ENCODE assay signal across 19 mouse cellular contexts in the genomic region with DNA sequence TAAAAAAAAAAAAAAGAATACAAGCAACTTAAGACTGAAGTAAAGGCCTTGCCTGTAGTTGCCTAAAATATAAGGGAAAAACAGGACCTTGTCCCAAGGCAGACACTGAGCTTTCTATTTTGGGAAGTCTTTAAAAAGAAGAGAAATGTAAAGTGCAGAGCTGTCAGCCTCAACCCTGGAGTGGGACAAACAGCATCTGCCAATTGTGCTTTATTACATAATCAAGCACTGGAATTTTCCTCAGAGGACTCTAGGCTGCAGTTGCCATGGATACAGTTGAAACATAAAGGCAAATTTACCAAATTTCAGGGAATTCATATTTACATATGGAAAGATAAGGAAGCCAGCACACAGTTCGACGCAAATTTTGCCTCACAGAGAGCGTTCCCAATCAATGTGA.
DNase-seq lines count a peak whose midpoint lies in the region; TF ChIP-seq lines count a peak whose summit lies in the region.
"Had no signal": no experiment of that assay in that cellular context is flagged by ENCODE, and none has a peak within 500 bp of the region (broad histone marks: within the 10 kb centered on the region; RNA-seq: fewer than 3 reads in every experiment).

No protein-coding gene starts in this region.

- no peak overlapping the region for H3K27ac ChIP-seq in limb, embryonic 10.5 days
- no peak overlapping the region for H3K27ac ChIP-seq in heart, embryonic 10.5 days
- H3K27ac ChIP-seq: limb, embryonic 12.5 days; liver, embryonic 15.5 days; stomach, embryonic 15.5 days had no signal

- 87% methylated on average over 3 of the region's 3 CpGs for WGBS in limb, embryonic 10.5 days
- WGBS in heart, embryonic 10.5 days: 78% methylated on average over 3 of the region's 3 CpGs

- DNase-seq in layer of hippocampus, adult 18-20 months (ENCODE audit: low spot score in 2 of 2): peak; percentile 18 to 73
- DNase-seq in layer of hippocampus, postnatal 10 days (ENCODE audit: low spot score in 2 of 2): no peak
- peak; percentile 88 for DNase-seq in brain, adult 2 months (ENCODE audit: low read depth, low spot score)
- peak; percentile 23 for DNase-seq in brain, embryonic 14.5 days (ENCODE audit: low read depth)
- peak; percentile 59 to 67 for DNase-seq in left cerebral cortex, adult 9 months (ENCODE audit: low spot score in 2 of 2)
- no peak for DNase-seq in cerebellum, postnatal 14 days
- DNase-seq in limb, embryonic 10.5 days (ENCODE audit: low spot score): no peak
- no peak for DNase-seq in heart, embryonic 10.5 days (ENCODE audit: low spot score)
- DNase-seq: cerebellum, adult 8-10 months; embryo, embryonic 11 days; heart, postnatal 36 days; kidney, postnatal 10 days; thymus, postnatal 4 days had no signal

- H3K36me3 ChIP-seq in limb, embryonic 10.5 days: no peaks in the 10 kb centered on the region
- H3K36me3 ChIP-seq in heart, embryonic 10.5 days: no peaks in the 10 kb centered on the region
- H3K36me3 ChIP-seq: limb, embryonic 12.5 days; liver, embryonic 15.5 days; stomach, embryonic 15.5 days had no signal

- H3K9me3 ChIP-seq in limb, embryonic 10.5 days (replicated peaks): no peaks in the 10 kb centered on the region
- no peaks in the 10 kb centered on the region for H3K9me3 ChIP-seq in heart, embryonic 10.5 days
- H3K9me3 ChIP-seq: limb, embryonic 12.5 days; liver, embryonic 15.5 days; megakaryocyte, embryonic 14.5 days; stomach, embryonic 15.5 days had no signal

- no peak for TF ChIP-seq CTCF in brain, embryonic 14.5 days (IDR thresholded peaks at IDR 0.05; ENCODE audit: borderline replicate concordance, extremely low read depth, insufficient read depth, insufficient read length)

- no peak for TF ChIP-seq POLR2A in brain, embryonic 14.5 days (IDR thresholded peaks at IDR 0.05; ENCODE audit: borderline replicate concordance, extremely low read depth, insufficient read depth, insufficient read length, poor library complexity, severe bottlenecking)

- no peak overlapping the region for H3K4me3 ChIP-seq in limb, embryonic 10.5 days
- no peak overlapping the region for H3K4me3 ChIP-seq in heart, embryonic 10.5 days
- H3K4me3 ChIP-seq: erythroblast, embryonic 14.5 days; limb, embryonic 12.5 days; liver, embryonic 15.5 days; megakaryocyte, embryonic 14.5 days; stomach, embryonic 15.5 days had no signal

- H3K4me1 ChIP-seq in limb, embryonic 10.5 days: no peaks in the 10 kb centered on the region
- no peaks in the 10 kb centered on the region for H3K4me1 ChIP-seq in heart, embryonic 10.5 days
- H3K4me1 ChIP-seq: limb, embryonic 12.5 days; liver, embryonic 15.5 days; megakaryocyte, embryonic 14.5 days; stomach, embryonic 15.5 days had no signal

- no peaks in the 10 kb centered on the region for H3K27me3 ChIP-seq in limb, embryonic 10.5 days (ENCODE audit: low read depth, poor library complexity, severe bottlenecking)
- no peaks in the 10 kb centered on the region for H3K27me3 ChIP-seq in heart, embryonic 10.5 days (ENCODE audit: insufficient read depth, poor library complexity, severe bottlenecking)
- H3K27me3 ChIP-seq: CH12.LX; limb, embryonic 12.5 days; liver, embryonic 15.5 days; megakaryocyte, embryonic 14.5 days; stomach, embryonic 15.5 days had no signal

Comparison
In these comparisons a context has a peak if more than half of its experiments do, and no peak if none do; other contexts are left out.
1. DNase-seq: peak in layer of hippocampus, adult 18-20 months (2 of 2), brain, adult 2 months (single experiment), brain, embryonic 14.5 days (single experiment) and left cerebral cortex, adult 9 months (2 of 2); none in layer of hippocampus, postnatal 10 days (0 of 2), cerebellum, postnatal 14 days (0 of 2), limb, embryonic 10.5 days (single experiment) and heart, embryonic 10.5 days (single experiment).